Mouse (Mus musculus): ENCODE data around the gene Sv2b.
A peak's percentile ranks its signal among the peaks of the same experiment; 100 is the strongest.

Gene Sv2b

GRCm38 (mm10) chr7:75308457-75309312, at the start of gene Sv2b:
Sv2b (minus strand) TSS chr7:75309262.
- peak; percentile 77 for DNase-seq

GRCm38 (mm10) chr7:75358284-75358851, 49.3 kb upstream of the Sv2b start:
- DNase-seq = no peak

- peak; percentile 77 for DNase-seq
Observed at GRCm38 (mm10) chr7:75355521-75355920, 46.5 kb upstream of the Sv2b start.

GRCm38 (mm10) chr7:75352777-75353374, 43.8 kb upstream of the Sv2b start:
- no peak for DNase-seq

DNA sequence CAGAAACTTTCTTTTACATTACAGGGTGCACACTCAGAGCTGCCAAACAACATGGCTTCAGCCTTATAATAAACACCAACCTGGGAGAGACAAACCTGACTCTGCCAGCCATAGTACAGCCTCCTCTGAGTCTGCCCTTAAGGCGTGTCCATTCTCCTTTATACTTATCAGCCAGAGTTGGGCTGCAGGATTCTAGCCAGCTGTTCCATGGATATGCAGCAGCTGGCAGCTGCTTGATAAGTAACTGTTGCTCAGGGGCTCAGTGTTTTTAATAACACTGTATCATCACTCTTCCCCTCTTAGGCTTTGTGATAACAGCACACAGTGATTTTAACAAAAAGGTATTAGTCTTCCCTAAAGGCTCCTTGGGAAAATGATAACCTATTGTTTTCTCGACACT, 41.1 kb upstream of the Sv2b start:
- no peak for DNase-seq

GRCm38 (mm10) chr7:75332311-75332710, 23.2 kb upstream of the Sv2b start:
- no peak for DNase-seq

DNA sequence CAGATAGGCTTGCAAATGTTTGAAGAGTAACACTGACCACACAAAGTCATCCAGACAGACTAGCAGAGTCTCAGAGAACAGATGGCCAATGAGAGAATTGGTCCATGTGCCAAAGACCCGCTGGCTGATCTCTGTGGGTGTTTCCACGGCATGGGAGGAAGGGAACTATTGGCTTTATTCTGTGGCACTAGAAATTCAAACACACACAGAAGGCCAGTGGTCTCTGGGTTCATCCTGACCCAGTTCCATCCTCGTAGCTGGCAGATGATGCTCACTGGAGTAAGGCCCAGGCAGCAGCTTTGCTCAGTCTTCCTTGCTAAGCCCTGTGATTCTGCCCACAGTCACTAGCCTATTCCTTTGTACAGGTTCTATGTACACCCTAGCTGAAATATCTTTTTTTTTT, 20.7 kb upstream of the Sv2b start:
- peak; percentile 98 for DNase-seq

- peak; percentile 61 for DNase-seq
Observed at GRCm38 (mm10) chr7:75328721-75329362, 19.8 kb upstream of the Sv2b start.

DNA sequence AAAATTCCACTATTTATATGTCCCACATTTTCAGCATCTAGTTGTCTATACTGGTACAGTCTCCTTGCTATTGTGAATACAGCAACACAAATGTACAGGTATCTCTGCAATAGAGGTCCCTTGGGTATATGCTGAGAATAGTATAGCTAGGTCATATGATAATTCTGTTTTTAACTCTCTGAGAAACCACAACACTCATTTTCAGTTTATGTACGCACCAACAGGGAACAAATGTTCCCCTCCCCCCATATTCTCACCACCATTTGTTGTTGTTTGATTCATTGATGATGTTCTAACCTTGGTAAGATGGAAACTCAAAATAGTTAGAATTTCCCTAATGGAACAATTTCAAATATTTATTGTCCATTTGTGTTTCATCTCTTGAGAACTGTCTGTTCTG, 16.2 kb upstream of the Sv2b start:
- no peak for DNase-seq

DNA sequence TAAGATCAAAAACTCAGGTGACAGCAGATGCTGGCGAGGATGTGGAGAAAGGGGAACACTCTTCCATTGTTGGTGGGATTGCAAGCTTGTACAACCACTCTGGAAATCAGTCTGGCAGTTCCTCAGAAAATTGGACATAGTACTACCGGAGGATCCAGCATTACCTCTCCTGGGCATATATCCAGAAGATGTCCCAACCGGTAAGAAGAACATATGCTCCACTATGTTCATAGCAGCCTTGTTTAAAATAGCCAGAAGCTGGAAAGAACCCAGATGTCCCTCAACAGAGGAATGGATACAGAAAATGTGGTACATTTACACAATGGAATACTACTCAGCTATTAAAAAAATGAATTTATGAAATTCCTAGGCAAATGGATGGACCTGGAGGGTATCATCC, 13.7 kb upstream of the Sv2b start:
- peak; percentile 60 for DNase-seq

DNA sequence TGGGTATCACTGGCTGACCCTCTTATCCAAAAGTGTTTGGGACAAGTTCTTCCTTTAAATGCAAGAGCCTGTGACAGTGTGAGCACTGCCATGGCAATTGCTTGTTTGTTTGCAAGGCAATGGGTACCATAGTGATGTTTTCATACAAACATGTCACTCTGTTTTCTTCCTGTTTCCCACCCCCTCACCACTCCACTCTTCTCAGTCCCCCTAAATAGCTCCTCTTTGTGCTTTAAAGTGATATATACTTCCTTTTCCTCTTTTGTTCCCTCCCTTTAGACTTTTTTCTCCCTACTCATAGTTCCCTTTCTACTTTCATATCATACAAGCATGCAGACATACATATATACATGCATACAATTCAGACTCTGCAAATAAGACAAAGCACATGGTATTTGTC, 10.9 kb upstream of the Sv2b start:
- DNase-seq = no peak

- DNase-seq = no peak
Observed at GRCm38 (mm10) chr7:75318320-75318719, 9.3 kb upstream of the Sv2b start.

GRCm38 (mm10) chr7:75314873-75315272, 5.8 kb upstream of the Sv2b start:
- no peak for DNase-seq

DNA sequence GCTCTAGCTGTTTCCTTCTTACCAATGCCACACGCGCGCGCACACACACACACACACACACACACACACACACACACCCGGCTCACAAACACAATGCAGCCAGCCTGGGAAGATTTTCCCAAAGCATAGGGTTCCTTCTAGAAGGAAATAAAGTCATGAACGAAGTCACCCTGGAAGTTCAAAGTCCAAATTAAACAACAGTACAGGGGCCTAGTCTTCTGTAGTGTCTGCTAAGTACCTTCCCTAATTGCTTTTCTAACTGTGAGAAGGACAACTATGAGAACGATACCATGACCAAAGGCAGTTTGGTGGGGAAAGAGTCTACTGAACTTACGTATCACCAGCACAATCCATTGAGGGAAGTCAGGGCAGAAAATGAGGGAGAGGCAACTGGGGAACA, 508 bp upstream of the Sv2b start:
- DNase-seq = no peak

DNA sequence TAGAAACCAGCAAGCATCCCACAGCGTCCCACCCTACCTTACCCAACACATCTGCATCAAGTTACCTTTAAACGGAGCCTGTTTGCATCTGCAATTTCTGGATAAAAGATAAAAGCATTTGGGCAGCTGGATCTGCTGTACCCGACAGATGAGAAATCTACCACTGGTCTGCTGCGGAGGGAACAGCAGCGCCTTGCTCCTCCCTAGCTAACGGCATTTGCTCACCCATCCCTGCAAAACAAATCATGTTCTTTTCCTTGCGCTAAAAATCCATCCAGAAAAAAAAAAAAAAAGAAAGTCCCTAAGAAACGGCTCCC, 964 bp downstream of the Sv2b start:
- DNase-seq = no peak

DNA sequence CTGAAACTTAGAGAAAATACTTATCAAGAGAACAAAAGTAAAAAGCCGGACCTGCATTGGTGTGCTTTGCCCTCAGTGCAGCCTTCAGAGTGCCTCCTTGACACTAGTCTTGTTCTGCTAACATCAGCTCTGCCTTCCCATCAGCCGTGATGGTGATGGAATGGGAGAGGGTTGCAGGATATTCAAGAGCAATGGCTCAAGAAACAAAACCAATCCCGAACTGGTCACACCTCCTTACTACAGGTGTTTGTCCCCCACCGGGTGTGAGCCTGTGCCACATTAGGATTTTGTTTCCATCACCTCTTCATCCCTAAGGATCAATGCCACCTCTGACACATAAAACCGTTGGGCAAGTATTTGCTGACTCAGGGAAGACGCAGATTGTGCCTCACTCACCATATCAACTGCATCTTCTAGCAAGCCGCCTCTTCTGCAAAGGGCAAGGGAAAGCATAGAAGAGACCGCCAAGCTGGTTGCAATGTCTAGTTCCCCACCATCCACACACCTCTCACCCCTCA, 1.4 kb downstream of the Sv2b start:
- peak; percentile 64 for DNase-seq

GRCm38 (mm10) chr7:75305901-75306465, 3.1 kb downstream of the Sv2b start:
- no peak for DNase-seq

DNA sequence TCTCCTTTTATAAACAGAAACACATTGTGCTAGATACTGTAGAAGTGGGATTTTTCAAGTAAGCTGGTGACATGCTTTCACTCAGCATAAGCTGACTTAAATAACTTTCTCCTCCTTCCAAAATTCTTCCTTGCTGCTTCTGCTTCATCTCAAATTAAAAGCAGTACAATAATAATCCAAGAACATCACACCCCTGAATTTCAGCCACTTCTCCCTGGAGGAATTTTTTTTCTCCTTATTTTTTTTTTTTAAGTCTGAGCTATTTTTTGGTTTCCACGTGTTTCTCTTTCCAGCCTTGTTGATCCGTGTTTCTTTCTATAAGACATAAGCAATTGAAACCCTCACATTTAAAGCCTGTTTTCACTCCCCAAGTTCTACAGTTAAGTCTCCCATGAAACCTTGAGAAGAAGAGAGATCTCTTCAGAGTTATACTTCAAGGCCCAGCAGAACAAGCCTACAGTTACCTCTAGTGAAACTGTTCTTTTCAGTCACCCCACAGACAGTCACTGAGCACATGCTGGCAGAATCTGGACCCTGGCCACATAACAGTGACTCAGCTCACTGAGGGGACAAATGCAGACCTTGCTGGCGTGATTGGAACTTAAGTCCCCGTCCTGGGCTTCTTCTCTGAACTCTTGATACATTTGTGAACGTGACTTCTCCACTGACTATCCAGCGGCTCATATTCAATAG, 6.4 kb downstream of the Sv2b start:
- DNase-seq = peak; percentile 81

DNA sequence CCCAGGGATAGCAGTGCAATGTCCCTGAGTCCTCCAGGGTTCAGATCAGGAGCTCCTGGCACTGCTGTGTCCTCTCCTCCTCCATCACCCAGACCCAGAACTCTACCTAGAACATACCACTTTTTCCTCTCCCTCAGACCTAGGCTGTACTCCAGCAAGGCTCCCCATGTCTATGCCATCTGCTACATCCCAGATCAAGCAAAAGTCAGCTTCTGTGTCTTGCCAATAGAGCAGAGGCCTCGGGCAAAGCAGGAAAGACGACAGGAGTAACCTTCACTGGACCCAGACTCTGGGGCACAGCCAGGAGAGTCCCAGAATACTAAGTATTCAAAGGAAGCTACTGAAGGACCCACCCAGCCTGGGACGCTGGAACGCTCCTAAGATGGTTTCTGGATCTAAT, 9.8 kb downstream of the Sv2b start:
- peak; percentile 94 for DNase-seq

DNA sequence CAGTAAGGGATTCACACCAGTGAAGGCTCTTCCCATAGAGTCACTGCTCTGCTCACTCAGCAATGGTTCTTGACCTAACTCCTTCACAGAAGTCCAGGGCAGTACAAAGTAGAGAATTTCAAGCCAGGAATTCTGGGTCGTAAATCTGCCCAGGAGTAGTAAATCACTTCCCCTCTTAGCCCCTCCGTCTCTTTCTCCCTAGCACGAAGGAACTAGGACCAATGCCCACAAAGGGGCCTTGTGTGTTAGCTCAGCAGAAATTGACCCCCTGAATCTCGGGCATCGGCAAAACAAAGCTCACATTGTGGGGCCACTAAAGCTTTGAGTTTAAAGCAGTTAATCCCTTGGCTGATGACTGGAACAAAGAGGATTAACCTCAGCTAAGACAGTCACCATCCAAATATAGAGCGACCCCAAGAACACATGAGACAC, 12.4 kb downstream of the Sv2b start:
- peak; percentile 32 for DNase-seq

- peak; percentile 52 for DNase-seq
Observed at GRCm38 (mm10) chr7:75295228-75295865, 13.7 kb downstream of the Sv2b start.

DNA sequence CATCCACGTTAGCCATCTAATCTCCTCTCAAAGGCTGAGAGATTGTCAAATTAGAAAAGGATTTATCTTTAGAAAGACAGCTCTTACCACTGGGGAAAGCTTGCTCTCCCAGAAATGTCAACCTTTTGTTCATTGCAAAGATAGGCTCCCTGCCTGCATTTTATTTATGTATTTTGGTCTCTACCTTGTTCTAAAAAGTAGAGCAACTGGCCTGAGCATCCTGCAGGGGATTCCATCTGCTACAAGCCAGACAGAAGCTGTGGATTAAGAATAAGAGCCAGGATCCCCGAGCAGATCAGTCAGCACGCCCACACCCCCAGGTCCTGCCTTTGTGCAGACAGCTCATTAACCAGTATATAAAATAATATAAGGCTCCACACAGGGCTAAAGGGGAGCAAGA, 16.8 kb downstream of the Sv2b start:
- peak; percentile 92 for DNase-seq
